Mouse (Mus musculus): ENCODE measurements around the gene Pkp1.
A peak's percentile ranks its signal among the peaks of the same experiment; 100 is the strongest.

Gene Pkp1

DNA sequence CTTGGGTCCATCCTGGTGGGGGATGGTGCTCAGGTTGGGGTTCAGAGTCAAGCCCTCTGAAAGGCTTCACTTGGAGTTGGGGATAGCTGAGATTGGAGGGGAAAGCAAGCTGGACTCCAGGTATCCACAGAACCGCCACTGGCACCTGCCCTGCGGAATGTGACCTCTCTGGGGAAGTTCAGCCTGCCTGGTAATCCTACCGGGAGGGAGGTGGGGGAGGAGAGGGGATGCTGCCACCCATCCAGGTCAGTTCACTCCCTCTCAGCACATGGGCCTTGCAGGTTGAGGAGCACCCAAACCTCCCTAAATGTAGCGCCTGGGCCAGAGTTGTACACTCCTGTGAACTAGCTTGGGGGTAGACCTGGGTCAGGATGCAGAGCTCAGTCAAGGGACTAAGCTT lies 62.9 kb downstream of the Pkp1 start:
- H3K27me3 ChIP-seq (ENCODE audit: control insufficient read depth, insufficient read depth, low read length, poor library complexity, severe bottlenecking) = no peaks in the 10 kb centered on the region
- no peak for DNase-seq (ENCODE audit: low read depth, low spot score)
- no peaks in the 10 kb centered on the region for H3K36me3 ChIP-seq (ENCODE audit: control insufficient read depth, insufficient read depth, low read length, poor library complexity, severe bottlenecking)

- no peak for DNase-seq (ENCODE audit: low read depth, low spot score)
- no peaks in the 10 kb centered on the region for H3K36me3 ChIP-seq (ENCODE audit: control insufficient read depth, insufficient read depth, low read length, poor library complexity, severe bottlenecking)
- no peaks in the 10 kb centered on the region for H3K27me3 ChIP-seq (ENCODE audit: control insufficient read depth, insufficient read depth, low read length, poor library complexity, severe bottlenecking)
Measured at GRCm38 (mm10) chr1:135855344-135855687, 63.7 kb downstream of the Pkp1 start.

DNA sequence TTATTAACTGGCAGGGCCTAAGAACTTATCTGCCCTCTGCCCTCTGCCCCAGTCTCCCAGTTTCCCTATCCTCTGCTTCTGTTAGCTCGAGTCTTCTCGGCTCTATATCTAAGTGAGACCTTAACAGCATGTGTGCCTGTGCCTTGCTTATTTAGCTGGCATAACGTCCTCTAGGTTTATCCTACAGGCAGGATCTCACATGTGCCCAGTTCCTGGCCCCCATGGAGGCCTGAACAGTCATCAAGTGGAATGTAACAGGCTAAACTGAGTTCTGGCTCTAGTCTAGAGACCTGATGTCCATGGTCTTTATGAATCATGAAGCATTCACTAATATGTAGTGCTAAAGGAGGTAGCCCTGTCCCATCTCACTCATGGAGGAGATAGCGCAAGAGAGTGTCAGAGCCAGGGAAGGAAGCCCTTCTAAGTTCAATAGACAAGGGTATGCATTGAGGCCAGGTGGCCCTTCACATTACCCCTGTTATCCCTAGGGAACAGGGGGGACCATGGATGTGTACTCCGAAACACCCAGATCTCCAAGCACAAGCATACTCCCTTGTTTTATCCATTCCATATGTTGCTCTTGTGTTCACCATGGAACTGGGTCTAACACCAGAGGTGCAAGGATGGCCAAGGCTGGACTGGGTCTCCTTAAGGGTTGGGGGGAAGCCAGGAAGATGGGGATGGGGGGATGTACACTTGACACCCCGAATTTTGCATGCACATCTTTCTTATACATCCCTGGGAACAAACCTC lies 64.2 kb downstream of the Pkp1 start:
- Histone ChIP-seq H3K27me3 (ENCODE audit: control insufficient read depth, insufficient read depth, low read length, poor library complexity, severe bottlenecking) (no peaks in the 10 kb centered on the region), H3K36me3 (ENCODE audit: control insufficient read depth, insufficient read depth, low read length, poor library complexity, severe bottlenecking) (no peaks in the 10 kb centered on the region)
- DNase-seq (ENCODE audit: low read depth, low spot score) = no peak

DNA sequence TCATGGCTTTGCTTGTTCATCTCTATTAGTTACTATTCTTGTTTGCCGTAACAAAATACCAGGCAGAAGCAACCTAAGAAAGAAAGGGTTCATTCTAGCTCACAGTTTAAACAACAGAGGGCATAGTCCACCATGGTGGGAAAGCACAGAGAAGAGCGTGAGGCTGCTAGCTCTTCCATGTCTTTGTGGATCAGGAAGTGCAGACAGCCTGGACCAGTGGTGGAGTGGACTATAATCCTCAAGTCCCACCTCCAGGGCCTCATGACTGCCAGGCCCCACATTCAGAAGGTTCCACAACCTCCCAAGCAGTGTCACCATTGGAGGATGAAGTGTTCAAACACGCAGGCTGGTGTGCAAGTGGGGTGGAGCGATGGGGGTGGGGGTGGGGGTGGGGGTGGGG lies 65.8 kb downstream of the Pkp1 start:
- no peaks in the 10 kb centered on the region for H3K27me3 ChIP-seq (ENCODE audit: control insufficient read depth, insufficient read depth, low read length, poor library complexity, severe bottlenecking)
- no peak for DNase-seq (ENCODE audit: low read depth, low spot score)
- no peaks in the 10 kb centered on the region for H3K36me3 ChIP-seq (ENCODE audit: control insufficient read depth, insufficient read depth, low read length, poor library complexity, severe bottlenecking)

DNA sequence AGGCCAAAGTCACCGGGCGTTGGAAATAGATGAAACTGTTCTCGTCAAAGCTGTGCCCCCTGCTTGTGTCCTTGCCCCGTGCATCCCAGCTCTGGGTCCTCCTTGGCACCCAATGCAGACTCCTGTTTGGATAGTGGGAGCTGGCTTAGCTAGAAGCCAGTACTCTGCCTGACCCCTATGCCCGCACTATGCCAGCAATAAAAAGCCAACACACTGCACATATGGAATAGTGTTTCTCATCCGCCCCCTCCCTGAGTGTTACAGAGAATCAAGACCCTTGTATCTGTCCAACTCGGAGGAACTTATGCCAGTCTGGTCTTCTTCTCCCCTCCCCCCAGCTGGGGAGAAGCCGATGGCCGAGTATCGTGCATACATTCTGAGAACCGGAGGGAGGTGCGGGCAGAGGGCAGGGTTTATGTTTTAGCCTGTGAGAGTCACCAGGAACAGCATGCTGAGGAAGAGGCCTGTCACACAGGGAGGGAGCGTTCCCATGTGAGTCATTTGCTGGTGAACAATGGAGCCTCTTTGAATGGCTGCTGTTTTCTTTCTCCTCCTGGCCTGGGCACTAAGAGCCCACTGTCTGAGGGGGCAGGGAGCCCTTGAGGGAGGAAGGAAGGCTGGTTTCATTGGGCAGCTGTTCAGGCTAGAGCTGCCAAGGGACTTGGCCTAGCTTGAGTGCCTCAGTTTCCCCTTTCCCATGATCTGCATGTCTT lies 66.8 kb downstream of the Pkp1 start:
- Histone ChIP-seq H3K27me3 (ENCODE audit: control insufficient read depth, insufficient read depth, low read length, poor library complexity, severe bottlenecking) (no peaks in the 10 kb centered on the region), H3K36me3 (ENCODE audit: control insufficient read depth, insufficient read depth, low read length, poor library complexity, severe bottlenecking) (no peaks in the 10 kb centered on the region)
- DNase-seq (ENCODE audit: low read depth, low spot score) = no peak

- no peak for DNase-seq (ENCODE audit: low read depth, low spot score)
- H3K36me3 ChIP-seq (ENCODE audit: control insufficient read depth, insufficient read depth, low read length, poor library complexity, severe bottlenecking) = no peaks in the 10 kb centered on the region
- H3K27me3 ChIP-seq (ENCODE audit: control insufficient read depth, insufficient read depth, low read length, poor library complexity, severe bottlenecking) = no peaks in the 10 kb centered on the region
Measured at GRCm38 (mm10) chr1:135850722-135851512, 68.1 kb downstream of the Pkp1 start.

DNA sequence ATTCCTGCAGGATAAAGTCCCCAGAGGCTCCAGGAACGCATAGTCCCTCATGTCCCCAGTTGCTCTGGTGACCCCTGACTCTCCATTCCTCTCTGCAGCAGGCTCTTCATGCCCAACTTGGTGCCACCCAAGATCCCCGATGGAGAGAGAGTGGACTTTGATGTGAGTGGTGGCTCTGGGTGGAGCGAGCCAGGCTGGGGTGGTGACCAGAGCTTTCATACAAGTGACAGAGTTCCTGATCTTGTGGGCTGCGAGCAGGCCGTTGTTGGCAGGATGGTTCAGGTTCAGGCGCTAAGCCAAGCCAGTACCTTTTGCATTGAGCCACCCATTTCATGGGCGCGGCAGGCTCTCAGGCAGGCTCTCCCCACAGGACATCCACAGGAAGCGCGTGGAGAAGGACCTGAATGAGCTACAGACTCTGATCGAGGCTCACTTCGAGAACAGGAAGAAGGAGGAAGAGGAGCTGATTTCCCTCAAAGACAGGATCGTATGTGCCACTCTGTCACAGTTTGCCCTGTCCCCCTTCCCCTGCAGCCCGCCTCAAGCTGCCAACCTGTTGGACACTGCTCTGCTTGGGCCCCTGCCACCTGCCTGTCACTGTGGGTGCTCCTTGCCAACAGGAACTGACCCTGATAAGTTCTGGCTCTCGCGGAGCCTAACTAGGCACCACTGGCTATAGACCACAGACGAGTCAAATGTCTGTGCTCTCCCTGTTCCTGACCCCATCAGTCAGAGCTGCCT lies 71.2 kb downstream of the Pkp1 start:
- no peaks in the 10 kb centered on the region for H3K27me3 ChIP-seq (ENCODE audit: control insufficient read depth, insufficient read depth, low read length, poor library complexity, severe bottlenecking)
- no peak for DNase-seq (ENCODE audit: low read depth, low spot score)
- H3K36me3 ChIP-seq (ENCODE audit: control insufficient read depth, insufficient read depth, low read length, poor library complexity, severe bottlenecking) = no peaks in the 10 kb centered on the region

GRCm38 (mm10) chr1:135847139-135847562 lies 71.9 kb downstream of the Pkp1 start:
- Histone ChIP-seq H3K36me3 (ENCODE audit: control insufficient read depth, insufficient read depth, low read length, poor library complexity, severe bottlenecking) (no peaks in the 10 kb centered on the region), H3K27me3 (ENCODE audit: control insufficient read depth, insufficient read depth, low read length, poor library complexity, severe bottlenecking) (no peaks in the 10 kb centered on the region)
- peak; percentile 63 for DNase-seq (ENCODE audit: low read depth, low spot score)

- Histone ChIP-seq H3K27me3 (ENCODE audit: control insufficient read depth, insufficient read depth, low read length, poor library complexity, severe bottlenecking) (no peaks in the 10 kb centered on the region), H3K36me3 (ENCODE audit: control insufficient read depth, insufficient read depth, low read length, poor library complexity, severe bottlenecking) (no peaks in the 10 kb centered on the region)
- no peak for DNase-seq (ENCODE audit: low read depth, low spot score)
Measured at GRCm38 (mm10) chr1:135846632-135847031, 72.4 kb downstream of the Pkp1 start.

DNA sequence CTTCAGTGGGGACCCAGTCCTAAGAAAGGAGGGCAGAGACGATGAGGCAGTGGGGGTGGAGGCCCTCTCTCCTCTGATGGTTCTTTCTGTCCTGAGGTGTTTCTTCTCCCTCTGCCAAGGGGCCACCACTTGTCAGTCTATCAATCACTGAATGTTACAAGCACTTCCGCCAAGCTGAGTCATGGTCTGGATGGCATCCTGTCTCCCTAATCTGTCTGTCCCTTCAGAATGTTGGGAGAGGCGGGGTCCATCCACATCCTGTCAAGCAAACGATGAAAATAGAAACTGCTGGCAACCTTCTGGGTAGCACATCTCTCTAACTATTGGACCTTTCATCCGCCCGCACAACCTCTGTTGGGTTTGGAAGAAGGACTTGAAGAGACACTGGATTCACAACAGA lies 74.5 kb downstream of the Pkp1 start:
- no peak for DNase-seq (ENCODE audit: low read depth, low spot score)
- Histone ChIP-seq H3K27me3 (ENCODE audit: control insufficient read depth, insufficient read depth, low read length, poor library complexity, severe bottlenecking) (no peaks in the 10 kb centered on the region), H3K36me3 (ENCODE audit: control insufficient read depth, insufficient read depth, low read length, poor library complexity, severe bottlenecking) (no peaks in the 10 kb centered on the region)

DNA sequence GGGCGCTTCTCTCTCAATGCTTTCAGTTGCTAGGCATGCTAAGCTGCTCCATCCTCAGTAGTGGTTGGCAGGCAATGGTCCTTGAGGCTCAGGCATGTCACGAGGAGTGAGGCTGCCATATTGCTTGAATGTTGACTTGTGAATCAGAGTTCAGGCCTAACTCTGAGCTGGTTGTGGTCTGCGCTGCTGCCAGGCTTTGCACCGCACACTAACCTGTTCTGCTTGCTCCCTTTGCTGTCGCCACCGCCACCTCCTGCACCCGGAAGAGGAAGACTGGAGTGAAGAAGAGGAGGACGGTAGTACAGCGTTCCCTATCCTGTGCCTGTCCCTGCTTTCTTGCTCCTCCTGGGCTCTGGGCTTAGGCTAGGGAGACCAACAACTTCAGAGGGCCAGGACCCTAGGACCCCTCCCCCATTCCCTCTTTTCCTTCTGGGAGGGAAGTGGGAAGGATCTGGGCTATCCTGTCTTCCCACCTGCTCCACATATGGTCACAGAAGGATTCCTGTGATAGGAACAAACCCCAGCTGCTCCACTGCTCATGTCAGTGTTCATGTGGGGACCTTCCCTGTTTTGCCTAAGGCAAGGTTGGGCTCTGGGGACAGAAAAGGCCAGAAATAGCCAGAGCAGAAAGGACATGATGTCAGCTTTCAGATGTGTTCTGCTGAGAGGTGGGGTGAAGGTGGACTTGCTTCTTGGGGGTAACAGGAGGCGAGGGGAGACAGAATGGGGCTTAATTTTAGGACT lies 75.3 kb downstream of the Pkp1 start:
- Histone ChIP-seq H3K36me3 (ENCODE audit: control insufficient read depth, insufficient read depth, low read length, poor library complexity, severe bottlenecking) (no peaks in the 10 kb centered on the region), H3K27me3 (ENCODE audit: control insufficient read depth, insufficient read depth, low read length, poor library complexity, severe bottlenecking) (no peaks in the 10 kb centered on the region)
- no peak for DNase-seq (ENCODE audit: low read depth, low spot score)

GRCm38 (mm10) chr1:135840675-135841395 lies 78.2 kb downstream of the Pkp1 start:
- Histone ChIP-seq H3K27me3 (ENCODE audit: control insufficient read depth, insufficient read depth, low read length, poor library complexity, severe bottlenecking) (no peaks in the 10 kb centered on the region), H3K36me3 (ENCODE audit: control insufficient read depth, insufficient read depth, low read length, poor library complexity, severe bottlenecking) (no peaks in the 10 kb centered on the region)
- peak; percentile 13 for DNase-seq (ENCODE audit: low read depth, low spot score)

DNA sequence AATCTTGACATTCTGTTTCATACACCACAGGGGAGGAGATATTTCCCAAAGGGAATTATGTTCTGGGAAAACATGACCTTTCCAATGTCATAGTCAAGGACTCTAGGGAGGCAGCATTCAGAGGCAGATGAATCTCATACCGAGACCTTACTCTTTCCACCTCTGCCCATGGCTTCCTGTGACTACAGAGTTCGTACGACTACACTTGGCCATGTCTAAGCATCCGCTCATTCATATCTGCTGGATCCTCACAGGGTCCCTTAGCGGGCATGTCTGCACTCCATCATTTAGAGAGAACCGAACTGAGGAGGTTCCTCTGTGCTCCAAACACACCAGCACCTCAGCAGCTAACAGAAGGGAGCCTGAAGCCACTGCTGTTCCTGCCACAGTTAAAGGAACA lies 79.9 kb downstream of the Pkp1 start:
- DNase-seq (ENCODE audit: low read depth, low spot score) = no peak
- no peaks in the 10 kb centered on the region for H3K36me3 ChIP-seq (ENCODE audit: control insufficient read depth, insufficient read depth, low read length, poor library complexity, severe bottlenecking)
- H3K27me3 ChIP-seq (ENCODE audit: control insufficient read depth, insufficient read depth, low read length, poor library complexity, severe bottlenecking) = no peaks in the 10 kb centered on the region

All from splenic B cell, adult 2 months (primary cell).